Mouse (Mus musculus) liver, embryonic 12.5 days (tissue): Measurements from ENCODE around the gene Ccdc120. TPM values are rescaled to one million over a fixed set of nuclear protein-coding genes. Genes with fewer than 3 reads are reported as not detected.
A peak's percentile ranks its signal among the peaks of the same experiment; 100 is the strongest.

Experiments used
- ATAC-seq: fragments of 200-750 bp; cut with Nextera tagmentation; 2 replicates; pipeline ENCODE4 v1.8.0; 2017; ENCODE audit warnings: moderate number of reproducible peaks, mild to moderate bottlenecking, moderate library complexity
- H3K27ac ChIP-seq: fragments of 300-500 bp; sonication (generic); 2 replicates; pipeline ENCODE4 v1.5.1; 2016; ENCODE audit warnings: mild to moderate bottlenecking
- H3K27me3 ChIP-seq: fragments of 300-500 bp; sonication (generic); replicated peaks from 2 replicates; pipeline ENCODE4 v1.6.1; 2016; ENCODE audit warnings: mild to moderate bottlenecking, moderate library complexity
- H3K36me3 ChIP-seq: fragments of 300-500 bp; sonication (generic); 2 replicates; pipeline ENCODE4 v1.6.1; 2016; ENCODE audit warnings: mild to moderate bottlenecking, moderate library complexity
- H3K4me1 ChIP-seq: fragments of 300-500 bp; sonication (generic); 2 replicates; pipeline ENCODE4 v1.6.1; 2016
- H3K4me2 ChIP-seq: fragments of 300-500 bp; sonication (generic); 2 replicates; pipeline ENCODE4 v1.6.1; 2016; ENCODE audit warnings: mild to moderate bottlenecking, moderate library complexity
- H3K4me3 ChIP-seq: fragments of 300-500 bp; sonication (generic); 2 replicates; pipeline ENCODE4 v1.5.1; 2016; ENCODE audit warnings: mild to moderate bottlenecking, moderate library complexity
- H3K9ac ChIP-seq: fragments of 300-500 bp; sonication (generic); 2 replicates; pipeline ENCODE4 v1.6.1; 2016; ENCODE audit warnings: mild to moderate bottlenecking, moderate library complexity
- H3K9me3 ChIP-seq: fragments of 300-500 bp; sonication (generic); replicated peaks from 2 replicates; pipeline ENCODE4 v1.6.1; 2016; ENCODE audit warnings: mild to moderate bottlenecking, moderate library complexity
- WGBS: fragments of 180-500 bp; shearing (Covaris S2); methylation state at CpG from one replicate; pipeline ENCODE4 v1.1.7; 2016; ENCODE audit not compliant: insufficient replicate concordance; 5-methylcytosine and 5-hydroxymethylcytosine counted together
- polyA plus RNA-seq: library from polyadenylated mRNA; unstranded; fragments of >200 nt; fragmentation: Nextera tagmentation; extraction: Ambion mirVana; gene quantifications from 2 replicates; pipeline ENCODE4 v1.2.1, GENCODE M21; 2016

Ccdc120 gene
- polyA plus RNA-seq, 1 experiment from 2014 or later: 3.2 TPM

DNA sequence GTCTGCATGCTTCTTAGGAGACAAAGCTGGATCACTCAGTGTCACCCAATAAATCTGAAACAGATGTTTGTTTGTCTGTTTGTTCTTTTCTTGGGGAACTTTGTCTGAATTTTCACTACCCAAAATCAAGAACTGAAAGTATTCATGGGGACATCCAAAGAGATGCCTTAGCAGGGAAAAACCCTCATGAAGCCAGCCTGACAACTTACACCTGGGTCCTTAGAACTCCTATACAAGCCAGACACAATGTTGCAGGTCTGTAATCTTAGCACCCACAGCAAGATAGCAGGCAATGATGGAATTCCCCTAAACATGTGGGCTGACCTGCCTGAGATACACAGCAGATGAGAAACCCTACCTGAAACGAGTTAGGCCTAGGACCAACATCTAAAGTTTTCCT is 5.8 kb downstream of the Ccdc120 start:
- no peaks in the 10 kb centered on the region for H3K9me3 ChIP-seq
- no peaks in the 10 kb centered on the region for H3K36me3 ChIP-seq
- no peak overlapping the region for H3K4me3 ChIP-seq
- no peak overlapping the region for H3K27ac ChIP-seq
- H3K4me1 ChIP-seq: peaks cover 16% of the 10 kb centered on the region
- no peak for ATAC-seq
- no peaks in the 10 kb centered on the region; the same call in 1 of the 2 replicates for H3K27me3 ChIP-seq
- 22% methylated on average over 1 of the region's 1 CpGs for WGBS
- no peak overlapping the region for H3K4me2 ChIP-seq
- H3K9ac ChIP-seq: no peak overlapping the region

DNA sequence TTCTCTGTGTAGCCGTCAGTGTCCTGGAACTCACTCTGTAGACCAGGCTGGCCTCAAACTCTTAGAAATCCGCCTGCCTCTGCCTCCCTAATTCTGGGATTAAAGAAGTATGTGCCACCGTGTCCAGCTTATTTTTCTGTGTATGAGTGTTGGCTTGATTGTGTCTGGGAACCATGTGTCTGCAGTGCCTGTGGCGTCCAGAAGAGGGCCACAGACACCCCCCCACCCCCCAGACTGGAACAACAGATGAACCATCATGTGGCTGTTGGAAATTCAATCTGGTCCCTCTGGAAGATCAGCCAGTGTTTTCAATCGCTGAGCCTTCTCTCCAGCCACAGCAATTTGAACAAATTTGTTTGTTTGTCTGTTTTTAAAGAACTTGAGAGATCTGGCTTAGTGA is 7.2 kb downstream of the Ccdc120 start:
- Histone ChIP-seq H3K27ac (no peak overlapping the region), H3K4me2 (no peak overlapping the region), H3K9me3 (no peaks in the 10 kb centered on the region), H3K4me3 (no peak overlapping the region), H3K27me3 (no peaks in the 10 kb centered on the region), H3K9ac (no peak overlapping the region), H3K4me1 (peaks cover 18% of the 10 kb centered on the region), H3K36me3 (no peaks in the 10 kb centered on the region)
- 40% methylated on average over 5 of the region's 5 CpGs for WGBS
- ATAC-seq: no peak

DNA sequence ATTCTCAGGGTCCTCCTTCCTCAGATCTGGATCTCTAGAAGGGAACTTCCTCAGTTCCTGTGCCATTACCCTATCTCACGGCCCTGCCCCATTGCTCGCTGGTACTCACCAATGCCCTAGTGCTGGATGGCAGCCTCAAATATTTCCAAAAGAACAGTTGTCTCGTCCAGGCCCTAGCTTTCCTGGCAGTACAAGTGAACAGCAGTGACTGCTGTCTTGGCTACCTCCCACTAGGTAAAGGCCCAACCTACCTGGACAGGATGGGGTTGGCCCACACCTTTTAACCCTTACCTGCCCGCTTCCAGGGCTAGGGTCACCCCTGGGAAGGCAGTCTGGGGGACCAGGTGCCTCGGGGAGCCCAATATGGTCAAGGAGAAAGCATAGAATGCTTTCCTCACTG is 9.6 kb downstream of the Ccdc120 start:
- 0 out of 2 replicates have a peak, but pooled peaks have one; percentile 38 for ATAC-seq
- H3K9ac ChIP-seq: no peak overlapping the region
- peak overlapping the region; percentile 35 for H3K4me2 ChIP-seq
- 38% methylated on average over 5 of the region's 5 CpGs for WGBS
- H3K4me3 ChIP-seq: no peak overlapping the region
- no peaks in the 10 kb centered on the region for H3K36me3 ChIP-seq
- H3K4me1 ChIP-seq: peaks cover 18% of the 10 kb centered on the region
- H3K27ac ChIP-seq: 0 out of 2 replicates have a peak overlapping the region, but pooled peaks have one; percentile 51
- H3K27me3 ChIP-seq: no peaks in the 10 kb centered on the region
- H3K9me3 ChIP-seq: no peaks in the 10 kb centered on the region

DNA sequence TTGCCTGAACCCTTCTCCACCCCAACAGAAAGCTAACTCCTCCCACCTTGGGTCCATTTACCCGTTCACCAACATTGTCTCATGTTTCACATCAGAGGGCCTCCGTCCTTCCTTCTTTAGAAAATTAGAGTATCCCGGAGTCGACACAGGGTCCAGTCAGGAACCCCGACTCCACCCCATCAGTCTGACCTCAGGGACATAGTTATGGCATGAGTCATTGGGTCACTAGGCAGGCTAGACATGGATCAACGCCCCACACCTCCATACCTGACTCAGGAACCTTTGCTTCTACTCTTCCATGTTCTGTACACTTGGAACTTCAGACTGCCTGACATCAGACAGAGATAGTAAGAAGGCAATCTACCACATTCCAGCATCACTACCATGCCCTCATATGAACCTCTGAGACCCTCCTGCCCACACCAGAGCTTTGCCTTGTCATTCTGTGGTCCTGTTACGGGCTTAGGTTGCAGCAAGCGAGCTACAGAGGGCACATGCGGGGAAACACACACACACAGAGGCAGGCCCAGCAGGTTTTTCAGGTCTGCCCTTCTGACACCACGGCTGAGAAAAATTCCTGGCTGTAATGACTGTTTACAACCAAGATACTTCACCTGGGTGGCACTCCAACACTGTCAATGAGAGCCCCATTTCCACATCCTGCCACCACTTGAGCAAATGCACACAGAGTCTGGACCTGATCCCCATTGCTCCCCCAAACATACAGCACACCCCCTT is 10.5 kb downstream of the Ccdc120 start:
- Histone ChIP-seq H3K4me2 (peak overlapping the region; percentile 35), H3K4me1 (peaks cover 18% of the 10 kb centered on the region), H3K27ac (peak overlapping the region; percentile 51; the same call in 1 of the 2 replicates), H3K36me3 (no peaks in the 10 kb centered on the region), H3K9me3 (no peaks in the 10 kb centered on the region), H3K4me3 (no peak overlapping the region), H3K27me3 (no peaks in the 10 kb centered on the region), H3K9ac (no peak overlapping the region)
- WGBS: 65% methylated on average over 10 of the region's 10 CpGs
- ATAC-seq: peak; percentile 36; the same call in 1 of the 2 replicates

DNA sequence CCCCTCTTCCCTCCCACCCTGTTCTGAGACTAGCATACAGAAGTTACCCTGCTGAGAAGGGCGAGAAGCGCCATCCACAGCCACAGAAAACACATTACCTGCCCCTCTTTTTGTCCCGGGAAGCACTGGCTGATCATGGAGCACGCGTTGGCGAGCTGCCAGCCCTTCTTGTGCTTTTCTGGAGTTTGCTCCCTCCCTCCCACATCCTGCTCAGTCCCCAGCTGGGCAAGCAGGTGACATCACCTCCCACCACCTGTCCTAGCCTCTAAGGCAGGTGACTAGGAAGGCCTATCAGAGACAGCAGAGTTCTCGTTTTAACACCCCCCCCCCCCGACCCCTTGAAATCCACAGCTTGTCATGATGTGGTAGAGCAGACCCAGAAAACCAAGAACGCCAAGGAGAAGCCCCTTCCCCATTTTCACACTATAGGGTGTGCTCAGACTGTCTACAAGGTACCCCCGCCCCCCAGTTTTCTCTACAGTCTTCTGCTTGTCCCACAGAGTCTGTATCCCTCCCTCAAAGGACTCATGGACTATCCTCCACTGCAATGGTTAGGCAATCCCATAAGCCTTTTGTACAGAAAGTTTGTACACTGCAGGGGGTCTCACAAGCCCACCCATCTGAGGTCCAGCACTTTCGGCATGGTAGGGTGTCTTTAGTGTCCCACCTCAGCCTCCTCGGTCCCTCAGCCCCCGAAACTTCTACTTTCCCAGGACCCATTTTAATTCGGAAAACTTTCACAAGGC is 11.2 kb downstream of the Ccdc120 start:
- no peaks in the 10 kb centered on the region for H3K36me3 ChIP-seq
- H3K4me1 ChIP-seq: peaks cover 18% of the 10 kb centered on the region
- no peaks in the 10 kb centered on the region for H3K9me3 ChIP-seq
- H3K4me2 ChIP-seq: no peak overlapping the region
- no peaks in the 10 kb centered on the region for H3K27me3 ChIP-seq
- WGBS: 60% methylated on average over 14 of the region's 14 CpGs
- no peak overlapping the region for H3K4me3 ChIP-seq
- no peak; the same call in 1 of the 2 replicates for ATAC-seq
- H3K27ac ChIP-seq: no peak overlapping the region
- H3K9ac ChIP-seq: no peak overlapping the region

DNA sequence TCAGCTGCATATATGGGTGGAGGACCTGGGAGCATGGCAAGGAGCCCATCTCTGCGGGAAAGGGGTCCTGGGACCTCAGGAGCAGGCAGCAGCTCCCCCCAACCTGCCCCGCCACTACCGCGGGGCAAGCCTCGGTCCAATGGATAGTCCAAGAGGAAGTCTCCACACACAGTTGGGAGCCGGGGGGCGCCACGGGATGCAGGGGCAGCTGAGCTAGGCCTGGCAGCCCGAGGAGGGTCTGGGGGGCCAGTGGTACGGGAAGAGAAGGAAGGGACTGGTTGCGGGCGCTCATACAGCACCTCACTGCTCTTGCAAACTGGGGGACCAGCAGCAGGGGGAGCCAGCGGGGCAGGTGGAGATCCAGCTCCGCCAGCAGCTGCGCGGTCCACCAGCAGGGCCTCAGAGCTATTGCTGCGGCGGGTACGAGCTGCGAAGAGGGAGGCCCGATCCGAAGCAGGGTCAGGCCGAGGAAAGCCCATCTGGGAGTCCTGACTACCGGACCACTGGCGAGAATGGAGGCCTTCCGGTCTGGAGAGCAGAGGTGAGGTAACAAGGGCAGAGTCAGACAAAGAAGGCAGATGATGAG is 17.0 kb downstream of the Ccdc120 start:
- WGBS: 11% methylated on average over 20 of the region's 26 CpGs
- peak overlapping the region; percentile 26 for H3K4me3 ChIP-seq
- no peaks in the 10 kb centered on the region for H3K9me3 ChIP-seq
- no peaks in the 10 kb centered on the region for H3K36me3 ChIP-seq
- peak; percentile 63 for ATAC-seq
- peaks cover 12% of the 10 kb centered on the region for H3K4me1 ChIP-seq
- H3K9ac ChIP-seq: peak overlapping the region; percentile 44; the same call in 1 of the 2 replicates
- no peaks in the 10 kb centered on the region for H3K27me3 ChIP-seq
- no peak overlapping the region for H3K27ac ChIP-seq
- peak overlapping the region; percentile 54 for H3K4me2 ChIP-seq

DNA sequence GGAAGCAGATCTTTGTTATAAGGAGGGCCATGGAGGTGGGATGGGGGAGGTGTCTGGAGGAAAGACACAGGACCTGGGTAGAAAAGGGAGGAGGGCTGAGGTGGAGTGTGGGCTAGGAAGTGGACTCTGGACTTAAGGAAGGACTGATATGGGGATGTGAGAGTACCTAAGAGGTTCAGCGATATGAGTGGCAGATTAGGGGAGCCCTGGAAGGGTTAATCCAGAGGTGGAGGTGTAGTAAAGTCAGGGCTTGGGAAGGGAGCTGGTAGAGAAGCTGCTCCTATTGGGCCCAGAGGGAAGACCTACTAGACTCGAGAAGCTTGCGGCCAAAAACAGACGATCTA is 21.8 kb downstream of the Ccdc120 start:
- Histone ChIP-seq H3K36me3 (peaks cover 34% of the 10 kb centered on the region), H3K27me3 (no peaks in the 10 kb centered on the region), H3K27ac (no peak overlapping the region), H3K9ac (peak overlapping the region; percentile 55; the same call in 1 of the 2 replicates), H3K4me3 (peak overlapping the region; percentile 53), H3K4me2 (peak overlapping the region; percentile 72), H3K9me3 (no peaks in the 10 kb centered on the region), H3K4me1 (peaks cover 20% of the 10 kb centered on the region)
- WGBS: 27% methylated on average over 4 of the region's 4 CpGs
- no peak for ATAC-seq

DNA sequence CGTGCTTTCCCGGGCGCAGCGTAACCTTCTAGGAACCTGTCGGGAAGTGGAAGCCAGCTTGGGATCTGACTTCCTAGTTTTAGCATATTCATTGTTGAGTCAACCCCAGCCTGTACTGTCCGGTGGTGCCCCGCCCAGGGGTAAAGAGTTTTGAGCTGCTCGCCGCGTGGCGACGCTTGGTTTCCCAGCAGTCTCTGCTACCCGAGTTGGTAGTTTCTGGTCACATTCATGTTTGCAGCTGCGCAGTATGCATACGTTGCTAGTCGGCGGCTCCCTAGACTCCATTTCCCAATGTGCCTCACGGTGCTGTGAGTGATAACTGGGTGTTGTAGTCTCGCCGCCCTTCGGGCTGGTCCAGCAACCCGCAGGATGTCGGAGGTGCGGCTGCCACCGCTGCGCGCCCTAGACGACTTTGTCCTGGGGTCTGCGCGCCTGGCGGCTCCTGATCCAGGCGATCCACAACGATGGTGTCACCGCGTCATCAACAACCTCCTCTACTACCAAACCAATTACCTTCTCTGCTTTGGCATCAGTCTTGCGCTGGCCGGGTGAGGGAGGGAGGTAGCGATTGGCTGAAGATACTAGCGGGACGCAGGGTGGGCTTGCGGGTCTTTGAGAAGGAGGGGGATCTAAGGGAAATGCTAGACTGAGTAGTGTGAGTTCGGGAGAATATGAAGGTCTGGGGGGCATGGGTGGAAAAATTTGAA is 22.3 kb downstream of the Ccdc120 start, which contains the start of gene Praf2:
TSS of gene Praf2 (plus strand) at position 225 of the 707 bp plus-strand sequence.
- peak within 1 kb of the TSS; percentile 72 for H3K4me2 ChIP-seq
- H3K9ac ChIP-seq: peak within 1 kb of the TSS; percentile 55
- peaks cover 16% of the 10 kb centered on the region for H3K4me1 ChIP-seq
- H3K36me3 ChIP-seq: peaks cover 37% of the 10 kb centered on the region
- H3K4me3 ChIP-seq: peak within 1 kb of the TSS; percentile 53
- WGBS: 10% methylated on average over 42 of the region's 42 CpGs
- H3K9me3 ChIP-seq: no peaks in the 10 kb centered on the region
- no peaks in the 10 kb centered on the region for H3K27me3 ChIP-seq
- ATAC-seq: peak; percentile 91
- peak within 1 kb of the TSS; percentile 69 for H3K27ac ChIP-seq

DNA sequence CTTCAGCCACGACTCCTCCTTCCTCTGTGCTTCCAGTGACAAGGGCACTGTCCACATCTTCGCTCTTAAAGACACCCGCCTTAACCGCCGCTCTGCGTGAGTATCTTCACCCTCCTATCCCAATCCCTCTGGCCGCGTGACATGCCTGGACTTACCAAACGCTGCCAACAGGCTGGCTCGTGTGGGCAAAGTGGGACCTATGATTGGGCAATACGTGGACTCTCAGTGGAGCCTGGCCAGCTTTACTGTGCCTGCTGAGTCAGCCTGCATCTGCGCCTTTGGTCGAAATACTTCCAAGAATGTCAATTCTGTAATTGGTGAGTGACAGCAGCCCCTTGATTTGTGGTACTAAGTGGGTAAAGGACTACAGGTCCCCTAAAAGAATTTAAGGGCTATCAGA is 23.5 kb downstream of the Ccdc120 start:
- H3K27me3 ChIP-seq: no peaks in the 10 kb centered on the region
- no peak overlapping the region; the same call in 1 of the 2 replicates for H3K27ac ChIP-seq
- no peaks in the 10 kb centered on the region for H3K9me3 ChIP-seq
- no peak overlapping the region for H3K9ac ChIP-seq
- WGBS: 87% methylated on average over 13 of the region's 13 CpGs
- peaks cover 20% of the 10 kb centered on the region for H3K4me1 ChIP-seq
- H3K36me3 ChIP-seq: peaks cover 37% of the 10 kb centered on the region
- H3K4me3 ChIP-seq: no peak overlapping the region
- no peak overlapping the region for H3K4me2 ChIP-seq
- ATAC-seq: no peak

DNA sequence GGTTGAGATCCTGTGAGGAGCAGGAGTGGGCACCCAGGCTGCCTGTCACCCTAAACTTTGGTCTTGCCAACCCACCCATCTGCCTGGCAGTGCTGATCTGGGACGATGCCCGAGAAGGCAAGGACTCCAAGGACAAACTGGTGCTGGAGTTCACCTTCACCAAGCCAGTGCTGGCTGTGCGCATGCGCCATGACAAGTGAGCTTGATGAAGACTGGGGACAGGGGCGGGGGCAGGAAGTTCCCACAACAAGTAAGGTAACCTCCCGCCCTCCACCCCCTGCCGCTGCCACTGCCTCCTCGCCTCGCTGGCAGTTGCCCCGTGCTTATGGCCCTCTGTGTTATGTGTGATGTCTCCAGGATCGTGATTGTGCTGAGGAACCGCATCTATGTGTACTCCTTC is 24.9 kb downstream of the Ccdc120 start:
- Histone ChIP-seq H3K4me1 (peaks cover 20% of the 10 kb centered on the region), H3K9me3 (no peaks in the 10 kb centered on the region), H3K4me2 (no peak overlapping the region), H3K9ac (no peak overlapping the region), H3K4me3 (no peak overlapping the region), H3K27me3 (no peaks in the 10 kb centered on the region), H3K36me3 (peaks cover 37% of the 10 kb centered on the region), H3K27ac (no peak overlapping the region)
- 84% methylated on average over 12 of the region's 12 CpGs for WGBS
- no peak for ATAC-seq

DNA sequence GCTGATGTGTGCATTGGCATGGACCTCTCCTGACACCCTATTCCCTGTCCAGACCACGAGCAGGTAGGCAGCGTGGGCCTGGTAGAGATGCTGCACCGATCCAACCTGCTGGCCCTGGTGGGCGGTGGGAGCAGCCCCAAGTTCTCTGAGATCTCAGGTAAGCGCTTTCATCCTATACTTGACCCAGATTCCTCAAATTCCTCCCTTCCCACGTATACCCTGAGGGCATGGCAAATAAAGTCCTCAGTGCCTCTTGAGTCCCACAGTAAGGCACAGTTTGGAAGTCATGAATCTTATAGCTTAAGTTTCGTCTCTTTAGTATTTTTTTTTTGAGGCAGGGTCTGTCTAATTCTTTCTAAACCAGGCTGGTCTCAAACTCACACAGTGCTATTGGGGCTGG is 26.6 kb downstream of the Ccdc120 start:
- no peak overlapping the region for H3K27ac ChIP-seq
- no peak overlapping the region for H3K4me3 ChIP-seq
- H3K9ac ChIP-seq: no peak overlapping the region
- 73% methylated on average over 7 of the region's 7 CpGs for WGBS
- H3K27me3 ChIP-seq: no peaks in the 10 kb centered on the region
- no peaks in the 10 kb centered on the region for H3K9me3 ChIP-seq
- H3K4me1 ChIP-seq: peaks cover 19% of the 10 kb centered on the region
- no peak for ATAC-seq
- peaks cover 37% of the 10 kb centered on the region for H3K36me3 ChIP-seq
- no peak overlapping the region for H3K4me2 ChIP-seq
